Mouse (Mus musculus) hindbrain, embryonic 11.5 days (tissue): ENCODE measurements at regions not wholly inside any gene's neighbourhood (a gene's known extent, or its start where the extent isn't known, plus 50 kb on each side); places are given as distances from the start of the nearest gene placed in this dataset.
A peak's percentile ranks its signal among the peaks of the same experiment; 100 is the strongest.

ENCODE experiments used
- ATAC-seq: fragments of 200-750 bp; cut with Nextera tagmentation; 2 replicates; pipeline ENCODE4 v1.8.0; 2017; ENCODE audit warnings: mild to moderate bottlenecking, moderate TSS enrichment, moderate library complexity; ENCODE audit not compliant: low FRiP score
- DNase-seq: peaks from one replicate; pipeline ENCODE4 v3.0.0-alpha.2; 2015; ENCODE audit warnings: low spot score
- H3K27ac ChIP-seq: fragments of 300-500 bp; sonication (generic); 2 replicates; pipeline ENCODE4 v1.5.1; 2014; ENCODE audit warnings: mild to moderate bottlenecking, low read depth, low read length
- H3K27me3 ChIP-seq: fragments of 300-500 bp; sonication (generic); 2 replicates; pipeline ENCODE4 v1.6.1; 2014; ENCODE audit warnings: mild to moderate bottlenecking, low read length, moderate library complexity, mixed read lengths; ENCODE audit not compliant: control insufficient read depth, insufficient read depth
- H3K36me3 ChIP-seq: fragments of 300-500 bp; sonication (generic); 2 replicates; pipeline ENCODE4 v1.6.1; 2014; ENCODE audit warnings: mild to moderate bottlenecking, low read length, moderate library complexity, mixed read lengths; ENCODE audit not compliant: control insufficient read depth, insufficient read depth
- H3K4me1 ChIP-seq: fragments of 300-500 bp; sonication (generic); replicated peaks from 2 replicates; pipeline ENCODE4 v1.6.1; 2014; ENCODE audit warnings: low read length, mixed read lengths; ENCODE audit not compliant: control insufficient read depth, insufficient read depth
- H3K4me2 ChIP-seq: fragments of 300-500 bp; sonication (generic); replicated peaks from 2 replicates; pipeline ENCODE4 v1.6.1; 2014; ENCODE audit warnings: mild to moderate bottlenecking, low read depth, low read length
- H3K4me3 ChIP-seq: fragments of 300-500 bp; sonication (generic); 2 replicates; pipeline ENCODE4 v1.5.1; 2014; ENCODE audit warnings: low read depth, low read length
- H3K9ac ChIP-seq: fragments of 300-500 bp; sonication (generic); 2 replicates; pipeline ENCODE4 v1.6.1; 2014; ENCODE audit warnings: low read depth, low read length
- H3K9me3 ChIP-seq: fragments of 300-500 bp; sonication (generic); 2 replicates; pipeline ENCODE4 v1.6.1; 2016; ENCODE audit warnings: low read length; ENCODE audit not compliant: control insufficient read depth
- WGBS: fragments of 180-500 bp; shearing (Covaris S2); extraction: QIAGEN DNeasy Blood & Tissue Kit; methylation state at CpG from one replicate; pipeline ENCODE4 v1.1.7; 2014; 5-methylcytosine and 5-hydroxymethylcytosine counted together

- H3K36me3 ChIP-seq = no peaks in the 10 kb centered on the region
- WGBS = 80% methylated on average over 4 of the region's 4 CpGs
- H3K4me1 ChIP-seq = no peaks in the 10 kb centered on the region
- H3K27me3 ChIP-seq = no peaks in the 10 kb centered on the region
- ATAC-seq (no peak), DNase-seq (no peak)
- H3K4me3 ChIP-seq = no peak overlapping the region
- H3K9me3 ChIP-seq = no peaks in the 10 kb centered on the region
- no peak overlapping the region for H3K4me2 ChIP-seq
- no peak overlapping the region for H3K9ac ChIP-seq
- H3K27ac ChIP-seq = no peak overlapping the region
Observed at GRCm38 (mm10) chr6:66395147-66395546, 140.0 kb upstream of the Mad2l1 start.

GRCm38 (mm10) chr6:66397411-66397810, 137.8 kb upstream of the Mad2l1 start:
- no peak overlapping the region for H3K4me3 ChIP-seq
- no peak for DNase-seq
- no peaks in the 10 kb centered on the region for H3K4me1 ChIP-seq

GRCm38 (mm10) chr6:66398674-66399073, 136.5 kb upstream of the Mad2l1 start:
- DNase-seq (no peak), ATAC-seq (peak; percentile 22; the same call in 1 of the 2 replicates)
- Histone ChIP-seq H3K4me1 (no peaks in the 10 kb centered on the region), H3K9ac (no peak overlapping the region), H3K4me2 (no peak overlapping the region), H3K36me3 (no peaks in the 10 kb centered on the region), H3K4me3 (no peak overlapping the region), H3K27me3 (no peaks in the 10 kb centered on the region), H3K9me3 (no peaks in the 10 kb centered on the region), H3K27ac (no peak overlapping the region)
- WGBS = 50% methylated on average over 3 of the region's 3 CpGs

More at GRCm38 (mm10) chr6:66397411-66397810, 137.8 kb upstream of the Mad2l1 start:
- Histone ChIP-seq H3K27me3 (no peaks in the 10 kb centered on the region), H3K36me3 (no peaks in the 10 kb centered on the region), H3K9me3 (no peaks in the 10 kb centered on the region), H3K4me2 (no peak overlapping the region), H3K27ac (no peak overlapping the region), H3K9ac (no peak overlapping the region)
- WGBS = 80% methylated on average over 8 of the region's 8 CpGs
- ATAC-seq = no peak

GRCm38 (mm10) chr6:66399091-66399755, 136.0 kb upstream of the Mad2l1 start:
- H3K4me2 ChIP-seq = no peak overlapping the region
- peak overlapping the region; percentile 43; the same call in 1 of the 2 replicates for H3K27ac ChIP-seq
- WGBS = 17% methylated on average over 4 of the region's 4 CpGs
- ATAC-seq = peak; percentile 93
- no peaks in the 10 kb centered on the region for H3K4me1 ChIP-seq
- DNase-seq = peak; percentile 69
- H3K27me3 ChIP-seq = no peaks in the 10 kb centered on the region
- no peaks in the 10 kb centered on the region for H3K9me3 ChIP-seq
- no peak overlapping the region for H3K9ac ChIP-seq
- no peaks in the 10 kb centered on the region for H3K36me3 ChIP-seq
- H3K4me3 ChIP-seq = no peak overlapping the region

- no peak for ATAC-seq
- WGBS = 39% methylated on average over 5 of the region's 5 CpGs
Observed at GRCm38 (mm10) chr6:66401468-66401867, 133.7 kb upstream of the Mad2l1 start.

GRCm38 (mm10) chr6:66401868-66402440, 133.2 kb upstream of the Mad2l1 start:
- Histone ChIP-seq H3K27me3 (no peaks in the 10 kb centered on the region), H3K27ac (peak overlapping the region; percentile 59; the same call in 1 of the 2 replicates), H3K9me3 (no peaks in the 10 kb centered on the region), H3K36me3 (no peaks in the 10 kb centered on the region), H3K4me2 (no peak overlapping the region), H3K9ac (no peak overlapping the region), H3K4me3 (no peak overlapping the region), H3K4me1 (no peaks in the 10 kb centered on the region)
- no peak for ATAC-seq
- WGBS = 30% methylated on average over 5 of the region's 5 CpGs
- DNase-seq = no peak

More at GRCm38 (mm10) chr6:66401468-66401867, 133.7 kb upstream of the Mad2l1 start:
- Histone ChIP-seq H3K9ac (no peak overlapping the region), H3K27me3 (no peaks in the 10 kb centered on the region), H3K4me2 (no peak overlapping the region), H3K27ac (peak overlapping the region; percentile 59; the same call in 1 of the 2 replicates), H3K36me3 (no peaks in the 10 kb centered on the region), H3K9me3 (no peaks in the 10 kb centered on the region), H3K4me1 (no peaks in the 10 kb centered on the region), H3K4me3 (no peak overlapping the region)
- no peak for DNase-seq

GRCm38 (mm10) chr6:66414822-66415221, 120.4 kb upstream of the Mad2l1 start:
- WGBS = 38% methylated on average over 4 of the region's 4 CpGs
- no peaks in the 10 kb centered on the region for H3K36me3 ChIP-seq
- no peak overlapping the region for H3K9ac ChIP-seq
- no peak for DNase-seq
- H3K4me2 ChIP-seq = no peak overlapping the region
- no peak for ATAC-seq
- no peaks in the 10 kb centered on the region for H3K27me3 ChIP-seq
- H3K27ac ChIP-seq = no peak overlapping the region
- no peaks in the 10 kb centered on the region for H3K4me1 ChIP-seq
- no peaks in the 10 kb centered on the region for H3K9me3 ChIP-seq
- no peak overlapping the region for H3K4me3 ChIP-seq

GRCm38 (mm10) chr6:66419452-66420041, 115.6 kb upstream of the Mad2l1 start:
- Histone ChIP-seq H3K4me1 (no peaks in the 10 kb centered on the region), H3K27ac (no peak overlapping the region), H3K9ac (no peak overlapping the region), H3K9me3 (no peaks in the 10 kb centered on the region), H3K27me3 (no peaks in the 10 kb centered on the region), H3K36me3 (no peaks in the 10 kb centered on the region), H3K4me2 (no peak overlapping the region), H3K4me3 (no peak overlapping the region)
- DNase-seq (no peak), ATAC-seq (peak; percentile 75)
- 29% methylated on average over 7 of the region's 7 CpGs for WGBS

- H3K27ac ChIP-seq = no peak overlapping the region
- WGBS = 80% methylated on average over 4 of the region's 4 CpGs
- H3K27me3 ChIP-seq = no peaks in the 10 kb centered on the region
- DNase-seq (no peak), ATAC-seq (no peak)
- no peaks in the 10 kb centered on the region for H3K36me3 ChIP-seq
- H3K4me2 ChIP-seq = no peak overlapping the region
- H3K4me3 ChIP-seq = no peak overlapping the region
- H3K4me1 ChIP-seq = no peaks in the 10 kb centered on the region
- peaks cover 5% of the 10 kb centered on the region; the same call in 1 of the 2 replicates for H3K9me3 ChIP-seq
- no peak overlapping the region for H3K9ac ChIP-seq
Observed at GRCm38 (mm10) chr6:66428370-66428769, 106.8 kb upstream of the Mad2l1 start.
